Mouse (Mus musculus) midbrain, embryonic 14.5 days (tissue): ENCODE results near the gene Lrrc43. TPM values are rescaled to one million over a fixed set of nuclear protein-coding genes. Genes with fewer than 3 reads are reported as not detected.
A peak's percentile ranks its signal among the peaks of the same experiment; 100 is the strongest.

Source experiments
- ATAC-seq: fragments of 200-750 bp; cut with Nextera tagmentation; 2 replicates; pipeline ENCODE4 v1.8.0; 2017; ENCODE audit warnings: moderate number of reproducible peaks, moderate library complexity; ENCODE audit not compliant: low FRiP score, low TSS enrichment
- DNase-seq: peaks from one replicate; pipeline ENCODE4 v3.0.0-alpha.2; 2015
- H3K27ac ChIP-seq: fragments of 300-500 bp; sonication (generic); replicated peaks from 2 replicates; pipeline ENCODE4 v1.5.1; 2014; ENCODE audit warnings: mild to moderate bottlenecking, low read depth, low read length, moderate library complexity
- H3K27me3 ChIP-seq: fragments of 300-500 bp; sonication (generic); 2 replicates; pipeline ENCODE4 v1.6.1; 2014; ENCODE audit warnings: low read length, control low read depth, mixed read lengths; ENCODE audit not compliant: control insufficient read depth, insufficient read depth
- H3K36me3 ChIP-seq: fragments of 300-500 bp; sonication (generic); 2 replicates; pipeline ENCODE4 v1.6.1; 2014; ENCODE audit warnings: low read length, control low read depth; ENCODE audit not compliant: control insufficient read depth, insufficient read depth
- H3K4me1 ChIP-seq: fragments of 300-500 bp; sonication (generic); 2 replicates; pipeline ENCODE4 v1.6.1; 2014; ENCODE audit warnings: mild to moderate bottlenecking, antibody characterized with exemption, low read length, control low read depth; ENCODE audit not compliant: control insufficient read depth, insufficient read depth
- H3K4me2 ChIP-seq: fragments of 300-500 bp; sonication (generic); 2 replicates; pipeline ENCODE4 v1.6.1; 2014; ENCODE audit warnings: mild to moderate bottlenecking, low read length, moderate library complexity
- H3K4me3 ChIP-seq: fragments of 300-500 bp; sonication (generic); replicated peaks from 2 replicates; pipeline ENCODE4 v1.5.1; 2014; ENCODE audit warnings: low read depth, low read length
- H3K9ac ChIP-seq: fragments of 300-500 bp; sonication (generic); replicated peaks from 2 replicates; pipeline ENCODE4 v1.6.1; 2014; ENCODE audit warnings: mild to moderate bottlenecking, low read length, moderate library complexity
- H3K9me3 ChIP-seq: fragments of 300-500 bp; sonication (generic); 2 replicates; pipeline ENCODE4 v1.6.1; 2016; ENCODE audit warnings: low read length, control low read depth, mixed read lengths; ENCODE audit not compliant: control insufficient read depth
- WGBS: fragments of 180-500 bp; shearing (Covaris S2); extraction: QIAGEN DNeasy Blood & Tissue Kit; methylation state at CpG from one replicate; pipeline ENCODE4 v1.1.7; 2014; 5-methylcytosine and 5-hydroxymethylcytosine counted together
- polyA plus RNA-seq: library from polyadenylated mRNA; unstranded; fragments of >200 nt; fragmentation: Nextera tagmentation; extraction: Ambion mirVana; gene quantifications from 2 replicates; pipeline ENCODE4 v1.2.1, GENCODE M21; 2014

The Lrrc43 gene
- polyA plus RNA-seq, 1 experiment from 2014 or later: 0.41 TPM

DNA sequence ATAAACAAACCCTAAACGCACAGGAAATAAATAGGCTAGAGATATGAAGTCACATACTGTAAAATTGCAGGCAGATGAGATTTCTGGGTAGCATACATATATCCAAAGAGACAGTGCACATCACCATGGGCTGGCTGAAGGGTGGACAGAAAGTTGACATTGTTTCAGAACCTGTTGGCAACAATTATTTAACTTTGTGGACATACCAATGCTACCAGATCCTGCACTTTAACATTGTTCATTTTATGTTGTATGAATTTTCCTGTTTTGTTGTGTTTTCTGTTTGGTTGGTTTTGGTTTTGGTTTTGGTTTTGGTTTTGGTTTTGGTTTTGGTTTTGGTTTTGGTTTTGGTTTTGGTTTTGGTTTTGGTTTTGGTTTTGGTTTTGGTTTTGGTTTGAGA, 24.5 kb upstream of the Lrrc43 start:
- WGBS: 91% methylated on average over 1 of the region's 1 CpGs
- Histone ChIP-seq H3K4me1 (no peaks in the 10 kb centered on the region), H3K9me3 (no peaks in the 10 kb centered on the region), H3K27ac (no peak overlapping the region), H3K27me3 (no peaks in the 10 kb centered on the region), H3K36me3 (no peaks in the 10 kb centered on the region), H3K4me2 (no peak overlapping the region), H3K9ac (no peak overlapping the region), H3K4me3 (no peak overlapping the region)
- ATAC-seq (no peak), DNase-seq (no peak)

DNA sequence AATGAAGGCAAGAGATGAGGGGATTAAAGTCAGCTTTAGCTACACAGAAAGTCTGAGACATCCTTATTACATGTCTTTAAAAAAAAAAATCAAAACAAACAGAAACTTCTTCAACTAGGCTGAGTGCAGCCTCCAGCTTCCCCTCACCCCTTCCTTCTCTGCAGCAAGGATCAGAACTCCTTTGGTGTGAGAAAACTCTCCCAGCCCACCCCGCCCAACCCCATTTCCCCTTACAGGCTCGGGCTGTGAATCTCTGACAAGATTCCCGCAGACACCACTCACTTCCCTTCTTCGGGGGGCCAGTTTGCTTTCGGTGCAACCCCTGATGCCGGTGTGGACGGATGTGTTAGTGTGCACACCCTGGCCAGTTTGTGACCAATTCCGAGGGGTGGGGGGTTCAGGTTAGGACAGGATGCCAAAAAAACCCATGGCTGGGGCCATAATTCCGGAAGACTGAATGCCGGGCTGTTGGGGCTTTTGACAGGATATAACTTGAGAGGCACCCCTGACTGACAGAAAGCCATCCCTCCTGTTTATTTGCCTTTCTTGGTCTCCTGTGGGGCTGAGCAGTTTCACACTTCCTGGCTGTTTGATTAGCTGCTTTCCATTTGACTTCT, 18.2 kb upstream of the Lrrc43 start:
- H3K27me3 ChIP-seq: no peaks in the 10 kb centered on the region
- WGBS: 80% methylated on average over 10 of the region's 10 CpGs
- H3K27ac ChIP-seq: no peak overlapping the region
- DNase-seq (no peak), ATAC-seq (no peak)
- no peak overlapping the region for H3K4me2 ChIP-seq
- H3K4me1 ChIP-seq: no peaks in the 10 kb centered on the region
- no peaks in the 10 kb centered on the region for H3K36me3 ChIP-seq
- H3K9ac ChIP-seq: no peak overlapping the region
- H3K9me3 ChIP-seq: no peaks in the 10 kb centered on the region
- no peak overlapping the region for H3K4me3 ChIP-seq

DNA sequence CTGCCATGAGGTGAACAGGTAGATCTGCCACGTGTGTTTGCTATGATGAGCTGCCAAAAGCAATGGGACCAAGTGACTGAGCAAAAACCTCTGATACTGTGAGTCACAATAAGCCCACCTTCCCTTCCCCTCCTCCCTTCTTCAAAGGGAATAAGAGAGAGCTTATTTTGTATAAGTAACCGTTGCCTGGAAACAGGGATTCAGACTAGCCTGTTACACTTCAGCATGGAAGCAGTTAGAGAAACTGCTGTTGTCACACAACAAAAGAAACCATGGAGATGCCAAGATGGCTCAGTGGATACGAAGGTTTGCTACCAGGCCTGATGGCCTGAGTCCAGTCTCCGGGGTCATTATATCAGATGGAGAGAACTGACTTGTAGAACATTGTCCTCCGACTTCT, 15.3 kb upstream of the Lrrc43 start:
- Histone ChIP-seq H3K27ac (no peak overlapping the region), H3K4me3 (no peak overlapping the region), H3K4me1 (no peaks in the 10 kb centered on the region), H3K27me3 (no peaks in the 10 kb centered on the region), H3K36me3 (no peaks in the 10 kb centered on the region), H3K9me3 (no peaks in the 10 kb centered on the region), H3K4me2 (no peak overlapping the region), H3K9ac (no peak overlapping the region)
- ATAC-seq: no peak
- peak; percentile 32 for DNase-seq
- WGBS: 55% methylated on average over 5 of the region's 5 CpGs

DNA sequence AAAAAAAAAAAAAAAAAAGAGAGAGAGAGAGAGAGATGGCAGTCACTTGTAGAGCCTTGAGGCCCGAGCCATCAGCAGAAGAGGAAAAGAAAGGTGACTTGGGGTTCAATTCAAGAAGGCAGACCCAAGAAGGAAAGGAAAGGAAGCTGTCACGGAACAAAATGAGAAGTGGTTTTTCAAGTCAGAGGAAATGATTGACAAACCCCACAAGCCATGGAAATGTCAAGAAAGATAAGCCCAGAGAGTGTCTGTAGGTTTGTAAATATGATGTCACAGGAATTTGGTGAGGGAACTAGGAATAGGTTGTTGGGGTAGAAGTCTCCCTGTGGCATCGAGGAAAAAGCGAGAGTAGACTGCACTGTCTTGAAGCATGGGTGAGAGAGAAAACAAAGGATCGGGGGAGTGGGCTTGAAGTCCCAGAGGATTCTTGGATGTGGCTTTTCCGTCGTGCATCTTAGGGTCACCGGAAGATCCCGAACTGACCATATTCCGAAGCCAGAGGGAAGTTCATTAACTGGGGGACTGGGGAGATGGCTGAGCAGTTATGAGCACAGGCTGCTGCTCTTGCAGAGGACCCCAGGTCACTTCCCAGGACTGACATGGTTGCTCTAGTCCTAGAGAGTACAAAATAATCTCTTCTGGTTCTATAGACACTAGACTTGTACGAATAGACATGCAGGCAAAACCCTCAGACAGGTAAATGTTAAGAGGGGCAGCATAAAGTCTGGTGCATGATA, 1.3 kb upstream of the Lrrc43 start:
- Histone ChIP-seq H3K4me1 (peaks cover 6% of the 10 kb centered on the region; the same call in 1 of the 2 replicates), H3K27me3 (no peaks in the 10 kb centered on the region), H3K4me2 (no peak overlapping the region), H3K36me3 (no peaks in the 10 kb centered on the region), H3K9me3 (no peaks in the 10 kb centered on the region), H3K9ac (no peak overlapping the region), H3K27ac (no peak overlapping the region), H3K4me3 (no peak overlapping the region)
- 88% methylated on average over 11 of the region's 11 CpGs for WGBS
- ATAC-seq (no peak), DNase-seq (no peak)

DNA sequence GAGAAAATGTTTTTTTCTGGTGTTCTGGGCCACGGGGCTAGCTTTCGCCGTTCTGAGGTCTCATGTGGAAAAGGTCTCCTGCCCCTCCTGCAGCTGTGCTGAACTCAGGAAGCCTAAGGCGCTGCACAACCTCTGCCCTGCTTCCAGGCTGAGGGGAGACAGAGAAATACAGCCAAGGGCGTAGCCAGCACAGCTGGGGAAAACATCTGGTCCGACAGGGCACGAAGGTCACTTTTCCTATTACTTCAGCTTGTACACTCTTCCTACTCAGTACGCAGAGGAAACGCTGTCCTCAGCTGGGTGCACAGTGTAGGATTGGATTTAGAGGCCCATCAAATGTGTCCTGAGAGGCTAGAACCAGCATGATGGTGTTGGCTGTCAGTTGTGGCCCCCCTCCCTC, 830 bp downstream of the Lrrc43 start:
- Histone ChIP-seq H3K4me3 (no peak overlapping the region), H3K27ac (no peak overlapping the region), H3K27me3 (no peaks in the 10 kb centered on the region), H3K36me3 (no peaks in the 10 kb centered on the region), H3K9me3 (no peaks in the 10 kb centered on the region), H3K4me2 (no peak overlapping the region), H3K4me1 (peaks cover 6% of the 10 kb centered on the region; the same call in 1 of the 2 replicates), H3K9ac (no peak overlapping the region)
- 69% methylated on average over 9 of the region's 9 CpGs for WGBS
- ATAC-seq: no peak
- DNase-seq: no peak

DNA sequence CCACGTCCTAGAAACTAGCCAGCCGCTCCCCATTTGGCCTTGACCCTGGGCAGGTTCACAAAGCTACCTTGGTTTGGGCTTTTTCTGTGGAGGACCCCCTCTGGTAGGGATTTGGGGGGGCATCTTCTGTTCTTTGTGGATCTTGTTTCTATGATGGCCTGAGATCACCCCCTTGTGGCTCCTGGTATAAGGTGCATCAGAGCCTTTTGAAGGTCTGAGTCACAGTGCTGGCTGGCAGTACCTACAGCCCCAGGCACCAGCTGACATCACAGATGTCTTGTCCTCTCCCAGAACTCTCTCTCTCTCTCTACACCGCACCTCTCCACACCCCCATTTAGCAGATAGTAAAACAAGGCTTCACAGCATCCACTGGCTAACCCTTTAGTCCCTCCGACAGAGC, 10.6 kb downstream of the Lrrc43 start:
- no peak for ATAC-seq
- Histone ChIP-seq H3K4me3 (no peak overlapping the region), H3K9ac (no peak overlapping the region), H3K27me3 (no peaks in the 10 kb centered on the region), H3K9me3 (no peaks in the 10 kb centered on the region), H3K36me3 (no peaks in the 10 kb centered on the region), H3K27ac (no peak overlapping the region), H3K4me1 (0 out of 2 replicates have a peak, but pooled peaks cover 4% of the 10 kb centered on the region), H3K4me2 (no peak overlapping the region)
- 47% methylated on average over 4 of the region's 4 CpGs for WGBS
- peak; percentile 60 for DNase-seq

DNA sequence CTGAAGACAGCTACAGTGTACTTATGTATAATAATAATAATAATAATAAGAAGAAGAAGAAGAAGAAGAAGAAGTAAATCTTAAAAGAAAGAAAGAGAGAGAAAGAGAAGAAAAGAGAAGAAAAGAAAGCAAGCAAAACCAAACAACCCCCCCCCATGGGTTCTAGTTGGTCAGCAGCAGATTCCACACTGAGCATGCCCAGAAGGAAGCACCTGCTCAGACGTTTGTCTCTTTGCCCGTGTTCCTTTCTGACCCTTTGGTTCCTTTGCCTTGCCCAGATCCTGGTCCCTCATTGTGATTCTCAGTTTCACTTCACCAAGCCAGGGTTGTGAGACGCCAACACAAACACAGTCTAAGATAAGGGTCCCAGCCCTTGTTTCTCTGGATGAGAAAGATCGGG, 12.9 kb downstream of the Lrrc43 start:
- WGBS: 87% methylated on average over 4 of the region's 4 CpGs
- H3K36me3 ChIP-seq: no peaks in the 10 kb centered on the region
- no peak for ATAC-seq
- H3K4me2 ChIP-seq: no peak overlapping the region
- H3K27me3 ChIP-seq: no peaks in the 10 kb centered on the region
- no peak overlapping the region for H3K4me3 ChIP-seq
- no peaks in the 10 kb centered on the region for H3K9me3 ChIP-seq
- H3K27ac ChIP-seq: no peak overlapping the region
- no peak overlapping the region for H3K9ac ChIP-seq
- H3K4me1 ChIP-seq: 0 out of 2 replicates have a peak, but pooled peaks cover 4% of the 10 kb centered on the region
- DNase-seq: no peak

DNA sequence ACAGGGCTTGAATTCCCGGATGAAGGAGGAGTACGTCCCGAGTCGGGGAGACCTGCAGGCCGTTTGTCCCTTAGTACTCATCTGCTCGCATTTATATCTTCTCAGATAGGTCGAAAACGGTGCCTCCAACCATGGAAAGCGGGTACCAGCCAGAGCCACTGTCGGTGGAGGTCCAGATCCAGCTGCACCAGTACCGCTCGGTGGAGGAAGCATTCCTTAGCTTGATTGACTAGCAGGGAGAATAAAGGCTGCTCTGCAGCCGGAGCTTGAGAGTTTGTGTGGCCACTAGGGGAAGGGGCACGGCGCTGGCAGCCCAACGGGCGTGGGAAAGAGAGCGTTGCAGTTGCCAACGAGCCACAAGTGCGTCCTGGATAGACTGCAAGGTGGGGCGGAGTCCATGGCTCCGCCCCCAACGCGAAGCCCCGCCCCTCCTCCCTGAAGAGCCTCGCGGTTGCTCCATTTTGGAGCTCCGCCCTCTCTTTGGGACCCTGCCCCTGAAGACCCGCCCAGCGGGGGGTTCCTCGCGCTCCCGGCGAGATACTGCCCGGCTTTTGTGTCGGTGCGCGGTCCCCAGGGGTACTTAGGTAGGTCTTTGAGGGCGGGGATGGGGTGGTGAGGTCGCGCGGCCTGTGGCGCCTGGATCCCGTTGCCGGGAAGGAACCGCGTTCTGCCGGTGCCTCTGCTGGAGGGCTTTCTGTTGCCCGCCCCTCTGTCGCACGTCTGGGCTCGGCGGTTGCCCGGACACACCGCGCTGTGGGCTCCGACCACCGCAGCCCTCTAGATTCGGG, 19.0 kb downstream of the Lrrc43 start:
- Histone ChIP-seq H3K4me1 (0 out of 2 replicates have a peak, but pooled peaks cover 3% of the 10 kb centered on the region), H3K27ac (0 out of 2 replicates have a peak overlapping the region, but pooled peaks have one; percentile 26)
- under 1% methylated on average over 59 of the region's 59 CpGs for WGBS

More for the DNA sequence above, 19.0 kb downstream of the Lrrc43 start:
- Histone ChIP-seq H3K27me3 (no peaks in the 10 kb centered on the region), H3K4me3 (peak overlapping the region; percentile 61), H3K36me3 (peaks cover 21% of the 10 kb centered on the region), H3K9me3 (no peaks in the 10 kb centered on the region), H3K4me2 (peak overlapping the region; percentile 73), H3K9ac (peak overlapping the region; percentile 65)
- ATAC-seq: peak; percentile 90
- DNase-seq: peak; percentile 95
